Comparison of ENCODE assay signal across 8 mouse cellular contexts in the genomic region with DNA sequence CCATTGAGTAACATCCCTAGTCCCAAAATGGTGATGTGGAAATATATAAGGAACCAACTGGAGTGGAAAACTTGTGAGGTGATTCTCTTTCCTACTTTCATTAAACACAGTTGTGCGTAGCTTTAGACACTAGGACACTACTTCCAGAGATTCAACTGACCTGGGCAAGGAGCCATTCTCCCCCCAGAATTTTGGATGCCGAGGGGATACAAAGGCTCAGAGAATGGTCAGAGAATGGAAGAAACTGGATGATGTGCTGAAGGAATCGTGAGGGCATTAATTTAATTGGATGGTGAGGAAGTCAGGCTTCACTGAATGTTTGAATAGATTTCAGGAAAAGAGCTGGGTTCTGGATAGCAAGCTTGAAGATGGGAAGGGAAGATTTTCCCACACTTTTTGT. TPM values are rescaled to one million over a fixed set of nuclear protein-coding genes. Genes with fewer than 3 reads are reported as not detected.
DNase-seq lines count a peak whose midpoint lies in the region; ATAC-seq and TF ChIP-seq lines count a peak whose summit lies in the region.

No protein-coding gene starts in this region.

- peak; percentile 12 for DNase-seq in embryo, embryonic 10 days (ENCODE audit: low spot score)
- DNase-seq in embryo, embryonic 9.5 days (ENCODE audit: extremely low spot score), result no peak
- DNase-seq in forebrain, embryonic 11.5 days (ENCODE audit: low spot score), result no peak
- no peak for DNase-seq in right cerebral cortex, postnatal 36 days (ENCODE audit: low spot score in 2 of 2)
- no peak for DNase-seq in right cerebral cortex, adult 2 months (ENCODE audit: low spot score in 2 of 2)
- DNase-seq in thymus, postnatal 4 days, result no peak

- peaks cover 57% of the 10 kb centered on the region for H3K79me2 ChIP-seq in C2C12 (ENCODE audit: control insufficient read depth, insufficient read depth)

- H3K79me3 ChIP-seq in C2C12 (ENCODE audit: low read depth), result peaks cover 55% of the 10 kb centered on the region

- no peak for ATAC-seq in forebrain, embryonic 11.5 days (replicated peaks; ENCODE audit: low FRiP score)
- ATAC-seq in liver, embryonic 15.5 days (ENCODE audit: insufficient read depth), result no peak

- H3K4me3 ChIP-seq in C2C12 (ENCODE audit: insufficient read depth, poor library complexity, severe bottlenecking), result peak overlapping the region; percentile 76
- H3K4me3 ChIP-seq in forebrain, embryonic 11.5 days (ENCODE audit: low read depth, low read length), result peak overlapping the region; percentile 99
- peak overlapping the region; percentile 98 for H3K4me3 ChIP-seq in liver, embryonic 15.5 days (replicated peaks)

- peak overlapping the region; percentile 70 for H3ac ChIP-seq in C2C12 (ENCODE audit: control insufficient read depth, insufficient read length, low read depth)

- H3K27me3 ChIP-seq in C2C12 (ENCODE audit: control insufficient read depth, insufficient read depth, insufficient read length), result no peaks in the 10 kb centered on the region
- H3K27me3 ChIP-seq in forebrain, embryonic 11.5 days (ENCODE audit: control insufficient read depth, insufficient read depth, low read length), result no peaks in the 10 kb centered on the region
- no peaks in the 10 kb centered on the region for H3K27me3 ChIP-seq in liver, embryonic 15.5 days

- H3K36me3 ChIP-seq in C2C12 (ENCODE audit: control insufficient read depth, insufficient read depth), result no peaks in the 10 kb centered on the region
- no peaks in the 10 kb centered on the region for H3K36me3 ChIP-seq in forebrain, embryonic 11.5 days (ENCODE audit: control insufficient read depth, insufficient read depth, low read length)
- no peaks in the 10 kb centered on the region for H3K36me3 ChIP-seq in liver, embryonic 15.5 days (replicated peaks)

- peaks cover 2% of the 10 kb centered on the region; the same call in 1 of the 2 replicates for H3K4me1 ChIP-seq in forebrain, embryonic 11.5 days (replicated peaks; ENCODE audit: control insufficient read depth, insufficient read depth, low read length)
- peaks cover 50% of the 10 kb centered on the region for H3K4me1 ChIP-seq in liver, embryonic 15.5 days (replicated peaks)

- H3K9ac ChIP-seq in forebrain, embryonic 11.5 days (ENCODE audit: low read length), result peak overlapping the region; percentile 98
- H3K9ac ChIP-seq in liver, embryonic 15.5 days, result peak overlapping the region; percentile 65

- 19% methylated on average over 3 of the region's 3 CpGs for WGBS in forebrain, embryonic 11.5 days
- WGBS in liver, embryonic 15.5 days (ENCODE audit: insufficient replicate concordance), result 27% methylated on average over 3 of the region's 3 CpGs

- no peaks in the 10 kb centered on the region for H3K9me3 ChIP-seq in forebrain, embryonic 11.5 days (ENCODE audit: control insufficient read depth, low read length)
- H3K9me3 ChIP-seq in liver, embryonic 15.5 days (replicated peaks), result no peaks in the 10 kb centered on the region

- H3K27ac ChIP-seq in forebrain, embryonic 11.5 days (ENCODE audit: low read depth, low read length), result peak overlapping the region; percentile 98; the same call in 1 of the 2 replicates
- peak overlapping the region; percentile 100 for H3K27ac ChIP-seq in liver, embryonic 15.5 days (replicated peaks)

- TF ChIP-seq CTCF in C2C12 (IDR thresholded peaks at IDR 0.05; ENCODE audit: control insufficient read depth, insufficient read depth, insufficient read length), result no peak

- peak overlapping the region; percentile 71 for H3K4me2 ChIP-seq in forebrain, embryonic 11.5 days (ENCODE audit: low read depth, low read length, severe bottlenecking)
- peak overlapping the region; percentile 82 for H3K4me2 ChIP-seq in liver, embryonic 15.5 days

TF ChIP-seq in C2C12, 6 proteins besides CTCF, POLR2A, EP300 and RAD21:
- TF ChIP-seq USF1 (IDR thresholded peaks at IDR 0.05; ENCODE audit: low read depth) (no peak), CEBPB (IDR thresholded peaks at IDR 0.05; ENCODE audit: low read depth) (no peak), MYOD1 (IDR thresholded peaks at IDR 0.05; ENCODE audit: control insufficient read depth, insufficient read length, low read depth) (no peak), MAX (IDR thresholded peaks at IDR 0.05) (peak; percentile 0)

RNA-seq across cellular contexts. Expression of gene Nr2c2, which starts 1.5 kb away (rescaled TPM):
- 5.6 TPM for polyA plus RNA-seq in C2C12 (2012; fragmentation: generic; extraction: Trizol)
- polyA plus RNA-seq in forebrain, embryonic 11.5 days (2014; fragmentation: Nextera tagmentation; extraction: Ambion mirVana), result 30.3 and 38.5 TPM in 2 replicates
- polyA plus RNA-seq in liver, embryonic 15.5 days (2015; fragmentation: Nextera tagmentation; extraction: Ambion mirVana), result 6.8 and 8.5 TPM in 2 replicates
